Mouse (Mus musculus): ENCODE measurements around the gene Ppcs.

Ppcs gene

GRCm38 (mm10) chr4:119417894-119418293, 4.3 kb downstream of the Ppcs start:
- DNase-seq (ENCODE audit: low read depth, low spot score): no peak

- DNase-seq (ENCODE audit: low read depth, low spot score): no peak
These were observed 5.0 kb downstream of the Ppcs start for GRCm38 (mm10) chr4:119417270-119417669.

GRCm38 (mm10) chr4:119415072-119415753, 7.0 kb downstream of the Ppcs start, which contains the start of gene Ccdc30:
Gene Ccdc30 (minus strand): TSS chr4:119415521.
- peak; percentile 88 for DNase-seq (ENCODE audit: low read depth, low spot score)

- no peak for DNase-seq (ENCODE audit: low read depth, low spot score)
These were observed 9.4 kb downstream of the Ppcs start for GRCm38 (mm10) chr4:119412791-119413190.

- DNase-seq (ENCODE audit: low read depth, low spot score): no peak
These were observed 10.2 kb downstream of the Ppcs start for GRCm38 (mm10) chr4:119411877-119412650.

DNA sequence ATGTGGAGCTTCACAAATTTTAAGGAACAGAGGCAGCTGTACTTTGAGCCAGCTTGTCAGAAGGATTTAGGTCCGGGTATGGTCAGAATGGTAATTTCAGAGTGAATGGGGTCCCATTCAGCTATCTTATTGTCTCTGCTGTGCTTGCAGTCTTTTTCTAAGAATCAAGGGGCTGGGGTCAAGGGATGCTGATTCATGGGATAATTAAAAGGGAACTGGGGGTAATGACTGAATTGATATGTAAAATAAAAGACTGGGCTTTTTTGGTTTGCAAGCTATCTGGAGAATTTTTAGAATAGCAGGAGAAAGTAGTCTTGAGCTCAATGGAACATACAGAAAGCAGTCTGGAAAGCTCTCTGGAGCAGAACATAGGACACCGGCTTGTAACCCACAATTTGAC, 18.8 kb downstream of the Ppcs start:
- DNase-seq (ENCODE audit: low read depth, low spot score): no peak

- no peak for DNase-seq (ENCODE audit: low read depth, low spot score)
These were observed 21.3 kb downstream of the Ppcs start for GRCm38 (mm10) chr4:119400896-119401295.

GRCm38 (mm10) chr4:119398751-119399150, 23.5 kb downstream of the Ppcs start:
- no peak for DNase-seq (ENCODE audit: low read depth, low spot score)

GRCm38 (mm10) chr4:119390369-119390768, 31.9 kb downstream of the Ppcs start:
- no peak for DNase-seq (ENCODE audit: low read depth, low spot score)

- no peak for DNase-seq (ENCODE audit: low read depth, low spot score)
These were observed 33.0 kb downstream of the Ppcs start for GRCm38 (mm10) chr4:119389184-119389583.

DNA sequence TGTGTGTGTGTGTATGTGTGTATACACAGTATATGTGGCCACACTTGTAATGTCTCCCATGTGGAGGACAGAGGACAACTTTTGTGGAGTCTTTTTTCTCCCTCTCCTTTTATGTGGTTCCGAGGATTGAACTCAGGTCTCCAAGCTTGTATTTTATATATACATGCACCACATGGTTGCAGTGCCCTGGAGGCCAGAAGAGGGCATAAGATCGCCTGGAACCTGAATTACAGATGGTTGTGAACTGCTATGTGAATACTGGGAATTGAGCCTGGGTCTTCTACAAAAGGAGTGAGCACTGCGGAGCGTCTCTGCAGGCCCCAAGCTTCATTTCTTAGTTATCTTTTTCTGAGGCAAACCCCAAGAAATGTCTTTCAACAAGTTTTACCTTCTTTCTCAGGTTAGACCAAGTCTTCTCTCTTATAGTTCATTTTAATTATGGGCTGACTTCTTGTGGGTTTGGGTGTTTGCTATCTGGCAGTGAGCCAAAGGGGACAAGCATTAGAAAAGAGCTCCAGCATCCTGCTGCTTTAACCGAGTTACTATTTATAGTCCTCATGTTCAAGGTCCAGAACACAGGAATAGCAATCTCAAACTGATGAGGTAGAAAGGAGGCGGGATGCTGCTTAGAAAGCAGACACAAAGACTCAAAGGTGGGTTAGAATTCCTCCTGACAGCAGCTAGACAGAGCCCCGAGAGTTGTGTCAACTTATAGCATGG, 40.6 kb downstream of the Ppcs start:
- no peak for DNase-seq (ENCODE audit: low read depth, low spot score)

- DNase-seq (ENCODE audit: low read depth, low spot score): no peak
These were observed 52.8 kb downstream of the Ppcs start for GRCm38 (mm10) chr4:119369460-119369859.

Data from brain, embryonic 18.5 days (tissue).